Mouse (Mus musculus): ENCODE measurements around the gene Man1a2. TPM values are rescaled to one million over a fixed set of nuclear protein-coding genes. Genes with fewer than 3 reads are reported as not detected.

Man1a2 gene
- polyA plus RNA-seq, 1 experiment from 2014 or later, result 28.6 TPM

- Histone ChIP-seq H3K9me3 (replicated peaks; ENCODE audit: control insufficient read depth, low read length) (no peaks in the 10 kb centered on the region), H3K9ac (ENCODE audit: low read length) (no peak overlapping the region), H3K4me3 (ENCODE audit: low read depth, low read length) (no peak overlapping the region), H3K4me2 (ENCODE audit: low read length) (no peak overlapping the region), H3K4me1 (ENCODE audit: control insufficient read depth, insufficient read depth, low read length) (peaks cover 17% of the 10 kb centered on the region), H3K36me3 (ENCODE audit: control insufficient read depth, insufficient read depth, low read length) (no peaks in the 10 kb centered on the region), H3K27ac (ENCODE audit: low read depth, low read length) (no peak overlapping the region), H3K27me3 (replicated peaks; ENCODE audit: control insufficient read depth, insufficient read depth, low read length) (no peaks in the 10 kb centered on the region)
- no peak for ATAC-seq
- 81% methylated on average over 6 of the region's 6 CpGs for WGBS
- DNase-seq (ENCODE audit: low spot score), result no peak
Observed at GRCm38 (mm10) chr3:100678951-100679570, 6.2 kb downstream of the Man1a2 start.

- Histone ChIP-seq H3K4me1 (ENCODE audit: control insufficient read depth, insufficient read depth, low read length) (no peaks in the 10 kb centered on the region), H3K27me3 (replicated peaks; ENCODE audit: control insufficient read depth, insufficient read depth, low read length) (no peaks in the 10 kb centered on the region), H3K27ac (ENCODE audit: low read depth, low read length) (no peak overlapping the region), H3K9ac (ENCODE audit: low read length) (no peak overlapping the region), H3K9me3 (replicated peaks; ENCODE audit: control insufficient read depth, low read length) (no peaks in the 10 kb centered on the region), H3K4me2 (ENCODE audit: low read length) (no peak overlapping the region), H3K36me3 (ENCODE audit: control insufficient read depth, insufficient read depth, low read length) (no peaks in the 10 kb centered on the region), H3K4me3 (ENCODE audit: low read depth, low read length) (no peak overlapping the region)
- DNase-seq (ENCODE audit: low spot score), result no peak
- 89% methylated on average over 4 of the region's 4 CpGs for WGBS
- ATAC-seq, result no peak
Observed at GRCm38 (mm10) chr3:100675146-100675545, 10.2 kb downstream of the Man1a2 start.

- Histone ChIP-seq H3K4me3 (ENCODE audit: low read depth, low read length) (no peak overlapping the region), H3K27ac (ENCODE audit: low read depth, low read length) (no peak overlapping the region), H3K4me1 (ENCODE audit: control insufficient read depth, insufficient read depth, low read length) (no peaks in the 10 kb centered on the region), H3K9ac (ENCODE audit: low read length) (no peak overlapping the region), H3K9me3 (replicated peaks; ENCODE audit: control insufficient read depth, low read length) (no peaks in the 10 kb centered on the region), H3K4me2 (ENCODE audit: low read length) (no peak overlapping the region), H3K36me3 (ENCODE audit: control insufficient read depth, insufficient read depth, low read length) (no peaks in the 10 kb centered on the region), H3K27me3 (replicated peaks; ENCODE audit: control insufficient read depth, insufficient read depth, low read length) (no peaks in the 10 kb centered on the region)
- 88% methylated on average over 2 of the region's 2 CpGs for WGBS
- DNase-seq (ENCODE audit: low spot score), result no peak
- ATAC-seq, result no peak
Observed at GRCm38 (mm10) chr3:100670412-100670811, 14.9 kb downstream of the Man1a2 start.

GRCm38 (mm10) chr3:100653291-100653690 lies 32.0 kb downstream of the Man1a2 start:
- WGBS, result 80% methylated on average over 1 of the region's 1 CpGs
- no peaks in the 10 kb centered on the region for H3K9me3 ChIP-seq (replicated peaks; ENCODE audit: control insufficient read depth, low read length)
- H3K4me3 ChIP-seq (ENCODE audit: low read depth, low read length), result no peak overlapping the region
- H3K9ac ChIP-seq (ENCODE audit: low read length), result no peak overlapping the region
- peaks cover 4% of the 10 kb centered on the region; the same call in 1 of the 2 replicates for H3K36me3 ChIP-seq (ENCODE audit: control insufficient read depth, insufficient read depth, low read length)
- H3K27me3 ChIP-seq (replicated peaks; ENCODE audit: control insufficient read depth, insufficient read depth, low read length), result no peaks in the 10 kb centered on the region
- ATAC-seq, result no peak
- no peaks in the 10 kb centered on the region for H3K4me1 ChIP-seq (ENCODE audit: control insufficient read depth, insufficient read depth, low read length)
- no peak for DNase-seq (ENCODE audit: low spot score)
- H3K4me2 ChIP-seq (ENCODE audit: low read length), result no peak overlapping the region
- no peak overlapping the region for H3K27ac ChIP-seq (ENCODE audit: low read depth, low read length)

GRCm38 (mm10) chr3:100641581-100641980 lies 43.7 kb downstream of the Man1a2 start:
- Histone ChIP-seq H3K36me3 (ENCODE audit: control insufficient read depth, insufficient read depth, low read length) (0 out of 2 replicates have a peak, but pooled peaks cover 6% of the 10 kb centered on the region), H3K9me3 (replicated peaks; ENCODE audit: control insufficient read depth, low read length) (no peaks in the 10 kb centered on the region), H3K27ac (ENCODE audit: low read depth, low read length) (no peak overlapping the region), H3K4me1 (ENCODE audit: control insufficient read depth, insufficient read depth, low read length) (no peaks in the 10 kb centered on the region), H3K4me2 (ENCODE audit: low read length) (no peak overlapping the region), H3K4me3 (ENCODE audit: low read depth, low read length) (no peak overlapping the region), H3K27me3 (replicated peaks; ENCODE audit: control insufficient read depth, insufficient read depth, low read length) (no peaks in the 10 kb centered on the region), H3K9ac (ENCODE audit: low read length) (no peak overlapping the region)
- no peak for ATAC-seq
- WGBS, result 90% methylated on average over 8 of the region's 8 CpGs
- no peak for DNase-seq (ENCODE audit: low spot score)

GRCm38 (mm10) chr3:100636255-100636654 lies 49.0 kb downstream of the Man1a2 start:
- Histone ChIP-seq H3K4me3 (ENCODE audit: low read depth, low read length) (no peak overlapping the region), H3K9ac (ENCODE audit: low read length) (no peak overlapping the region), H3K27ac (ENCODE audit: low read depth, low read length) (no peak overlapping the region), H3K9me3 (replicated peaks; ENCODE audit: control insufficient read depth, low read length) (no peaks in the 10 kb centered on the region), H3K27me3 (replicated peaks; ENCODE audit: control insufficient read depth, insufficient read depth, low read length) (no peaks in the 10 kb centered on the region), H3K4me1 (ENCODE audit: control insufficient read depth, insufficient read depth, low read length) (no peaks in the 10 kb centered on the region), H3K36me3 (ENCODE audit: control insufficient read depth, insufficient read depth, low read length) (0 out of 2 replicates have a peak, but pooled peaks cover 5% of the 10 kb centered on the region), H3K4me2 (ENCODE audit: low read length) (no peak overlapping the region)
- DNase-seq (ENCODE audit: low spot score), result no peak
- ATAC-seq, result no peak
- WGBS, result 88% methylated on average over 2 of the region's 2 CpGs

- H3K9me3 ChIP-seq (replicated peaks; ENCODE audit: control insufficient read depth, low read length), result no peaks in the 10 kb centered on the region
- H3K27ac ChIP-seq (ENCODE audit: low read depth, low read length), result no peak overlapping the region
- H3K36me3 ChIP-seq (ENCODE audit: control insufficient read depth, insufficient read depth, low read length), result 0 out of 2 replicates have a peak, but pooled peaks cover 4% of the 10 kb centered on the region
- WGBS, result 91% methylated on average over 4 of the region's 4 CpGs
- no peak for ATAC-seq
- no peak overlapping the region for H3K4me3 ChIP-seq (ENCODE audit: low read depth, low read length)
- DNase-seq (ENCODE audit: low spot score), result no peak
- no peaks in the 10 kb centered on the region for H3K4me1 ChIP-seq (ENCODE audit: control insufficient read depth, insufficient read depth, low read length)
- no peak overlapping the region for H3K9ac ChIP-seq (ENCODE audit: low read length)
- no peak overlapping the region for H3K4me2 ChIP-seq (ENCODE audit: low read length)
- H3K27me3 ChIP-seq (replicated peaks; ENCODE audit: control insufficient read depth, insufficient read depth, low read length), result no peaks in the 10 kb centered on the region
Observed at GRCm38 (mm10) chr3:100634821-100635220, 50.5 kb downstream of the Man1a2 start.

- no peak for ATAC-seq
- H3K4me3 ChIP-seq (ENCODE audit: low read depth, low read length), result no peak overlapping the region
- no peak overlapping the region for H3K9ac ChIP-seq (ENCODE audit: low read length)
- H3K36me3 ChIP-seq (ENCODE audit: control insufficient read depth, insufficient read depth, low read length), result no peaks in the 10 kb centered on the region
- 90% methylated on average over 4 of the region's 4 CpGs for WGBS
- no peak for DNase-seq (ENCODE audit: low spot score)
- no peaks in the 10 kb centered on the region for H3K9me3 ChIP-seq (replicated peaks; ENCODE audit: control insufficient read depth, low read length)
- H3K4me1 ChIP-seq (ENCODE audit: control insufficient read depth, insufficient read depth, low read length), result no peaks in the 10 kb centered on the region
- H3K27ac ChIP-seq (ENCODE audit: low read depth, low read length), result no peak overlapping the region
- no peaks in the 10 kb centered on the region for H3K27me3 ChIP-seq (replicated peaks; ENCODE audit: control insufficient read depth, insufficient read depth, low read length)
- H3K4me2 ChIP-seq (ENCODE audit: low read length), result no peak overlapping the region
Observed at GRCm38 (mm10) chr3:100618511-100618910, 66.8 kb downstream of the Man1a2 start.

- H3K4me2 ChIP-seq (ENCODE audit: low read length), result no peak overlapping the region
- no peaks in the 10 kb centered on the region for H3K4me1 ChIP-seq (ENCODE audit: control insufficient read depth, insufficient read depth, low read length)
- H3K36me3 ChIP-seq (ENCODE audit: control insufficient read depth, insufficient read depth, low read length), result 0 out of 2 replicates have a peak, but pooled peaks cover 2% of the 10 kb centered on the region
- H3K9me3 ChIP-seq (replicated peaks; ENCODE audit: control insufficient read depth, low read length), result no peaks in the 10 kb centered on the region
- H3K4me3 ChIP-seq (ENCODE audit: low read depth, low read length), result no peak overlapping the region
- no peak overlapping the region for H3K9ac ChIP-seq (ENCODE audit: low read length)
- peak; percentile 2 for DNase-seq (ENCODE audit: low spot score)
- ATAC-seq, result peak; percentile 23; the same call in 1 of the 2 replicates
- no peak overlapping the region for H3K27ac ChIP-seq (ENCODE audit: low read depth, low read length)
- H3K27me3 ChIP-seq (replicated peaks; ENCODE audit: control insufficient read depth, insufficient read depth, low read length), result no peaks in the 10 kb centered on the region
- WGBS, result 63% methylated on average over 1 of the region's 1 CpGs
Observed at GRCm38 (mm10) chr3:100610916-100611315, 74.4 kb downstream of the Man1a2 start.

Data from forebrain, embryonic 14.5 days (tissue).